Mouse (Mus musculus) C2C12 (cell line): Measurements from ENCODE around the gene Rims4. TPM values are rescaled to one million over a fixed set of nuclear protein-coding genes. Genes with fewer than 3 reads are reported as not detected.

Source experiments
- H3K27me3 ChIP-seq: one replicate; pipeline ENCODE4 v1.6.1; 2011; ENCODE audit not compliant: control insufficient read depth, insufficient read depth, insufficient read length
- H3K36me3 ChIP-seq: one replicate; pipeline ENCODE4 v1.6.1; 2011; ENCODE audit not compliant: control insufficient read depth, insufficient read depth
- H3K4me3 ChIP-seq: one replicate; pipeline ENCODE4 v1.5.1; 2011; ENCODE audit warnings: mild to moderate bottlenecking, control low read depth; ENCODE audit not compliant: poor library complexity, insufficient read depth, severe bottlenecking
- H3K79me2 ChIP-seq: one replicate; pipeline ENCODE4 v1.6.1; 2011; ENCODE audit not compliant: control insufficient read depth, insufficient read depth
- H3K79me3 ChIP-seq: one replicate; pipeline ENCODE4 v1.6.1; 2011; ENCODE audit warnings: low read depth, control low read depth
- H3ac ChIP-seq: one replicate; pipeline ENCODE3; 2011; ENCODE audit warnings: low read depth; ENCODE audit not compliant: control insufficient read depth, insufficient read length
- CEBPB ChIP-seq: IDR thresholded peaks from one replicate; pipeline ENCODE4 v1.6.1; 2011; ENCODE audit warnings: low read depth, mild to moderate bottlenecking, control low read depth, moderate library complexity
- CTCF ChIP-seq: IDR thresholded peaks from one replicate; pipeline ENCODE4 v1.5.1; 2011; ENCODE audit not compliant: control insufficient read depth, insufficient read depth, insufficient read length
- FOSL1 ChIP-seq: IDR thresholded peaks from one replicate; pipeline ENCODE4 v1.8.0; 2011; ENCODE audit warnings: mild to moderate bottlenecking, low read length; ENCODE audit not compliant: poor library complexity, insufficient read depth, severe bottlenecking
- MAX ChIP-seq: IDR thresholded peaks from one replicate; pipeline ENCODE4 v1.6.1; 2011; ENCODE audit warnings: mild to moderate bottlenecking, control low read depth
- MYOD1 ChIP-seq: IDR thresholded peaks from one replicate; pipeline ENCODE4 v1.6.1; 2011; ENCODE audit warnings: low read depth; ENCODE audit not compliant: control insufficient read depth, insufficient read length
- MYOG ChIP-seq: IDR thresholded peaks from one replicate; pipeline ENCODE4 v1.6.1; 2011; ENCODE audit not compliant: control insufficient read depth, insufficient read length; ENCODE audit errors: extremely low read depth
- USF1 ChIP-seq: IDR thresholded peaks from one replicate; pipeline ENCODE4 v1.6.1; 2011; ENCODE audit warnings: low read depth, mild to moderate bottlenecking, control low read depth, moderate library complexity
- polyA plus RNA-seq: library from polyadenylated mRNA; unstranded; fragments of >200 nt; fragmentation: generic; extraction: Trizol; gene quantifications from one replicate; pipeline ENCODE4 v1.2.1, GENCODE M21; 2012; ENCODE audit warnings: missing spikeins

Rims4 gene
- polyA plus RNA-seq, 1 experiment, result not detected

DNA sequence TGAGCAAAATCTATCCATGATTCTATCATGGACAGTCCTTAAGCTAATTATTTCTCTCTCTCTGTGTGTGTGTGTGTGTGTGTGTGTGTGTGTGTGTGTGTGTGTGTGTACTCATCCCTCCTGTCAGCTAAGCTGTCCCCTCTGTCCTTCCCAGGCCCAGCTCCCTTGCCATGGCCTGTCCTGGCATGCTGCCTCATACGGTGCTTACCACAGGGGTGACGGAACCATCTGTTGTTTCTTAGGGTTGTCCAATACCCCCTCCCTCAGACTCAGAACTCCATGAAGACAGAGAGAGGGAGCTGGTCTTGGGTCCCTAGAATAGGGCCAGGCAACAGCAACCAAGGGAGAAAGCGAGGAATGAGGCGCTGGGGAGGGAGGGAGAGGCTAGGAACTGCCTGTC is 14.2 kb downstream of the Rims4 start:
- H3K27me3 ChIP-seq, result peaks cover 73% of the 10 kb centered on the region
- no peak overlapping the region for H3K4me3 ChIP-seq
- H3K79me2 ChIP-seq, result no peaks in the 10 kb centered on the region
- TF ChIP-seq MYOD1 (no peak), USF1 (no peak), FOSL1 (no peak), MYOG (no peak), CEBPB (no peak), CTCF (no peak)
- H3ac ChIP-seq, result no peak overlapping the region
- no peaks in the 10 kb centered on the region for H3K36me3 ChIP-seq
- H3K79me3 ChIP-seq, result no peaks in the 10 kb centered on the region

DNA sequence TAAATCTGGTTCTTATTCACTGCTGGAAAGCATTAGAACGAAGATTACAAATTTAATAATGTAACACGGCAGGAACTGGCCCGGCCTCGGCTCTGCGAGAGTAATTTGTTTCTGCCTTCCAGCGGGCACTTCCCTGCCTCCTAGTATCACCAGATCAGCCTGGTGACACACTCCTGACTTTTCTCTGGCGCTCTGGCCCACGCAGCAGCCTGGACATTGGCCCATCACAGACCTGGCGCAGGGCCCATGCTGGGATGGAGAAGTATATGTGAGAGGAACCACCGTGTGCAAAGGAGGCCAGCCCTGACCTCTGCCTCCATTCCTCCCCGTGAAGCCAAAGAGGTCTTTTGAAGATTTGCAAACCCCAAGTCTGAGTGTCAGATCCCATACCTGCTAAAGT is 15.0 kb downstream of the Rims4 start:
- TF ChIP-seq MAX (no peak), MYOG (no peak), MYOD1 (no peak), CTCF (no peak), USF1 (no peak), CEBPB (no peak), FOSL1 (no peak)
- no peak overlapping the region for H3K4me3 ChIP-seq
- H3K36me3 ChIP-seq, result no peaks in the 10 kb centered on the region

GRCm38 (mm10) chr2:163902448-163902847 is 16.0 kb downstream of the Rims4 start:
- Histone ChIP-seq H3K36me3 (no peaks in the 10 kb centered on the region), H3K79me3 (no peaks in the 10 kb centered on the region), H3K27me3 (peaks cover 78% of the 10 kb centered on the region), H3K79me2 (no peaks in the 10 kb centered on the region), H3K4me3 (no peak overlapping the region), H3ac (no peak overlapping the region)
- TF ChIP-seq MYOD1, result no peak
- no peak for TF ChIP-seq FOSL1
- TF ChIP-seq MYOG, result no peak
- TF ChIP-seq MAX, result no peak
- TF ChIP-seq USF1, result no peak
- TF ChIP-seq CTCF, result no peak
- no peak for TF ChIP-seq CEBPB

More for the DNA sequence above, 15.0 kb downstream of the Rims4 start:
- Histone ChIP-seq H3K79me2 (no peaks in the 10 kb centered on the region), H3ac (no peak overlapping the region), H3K79me3 (no peaks in the 10 kb centered on the region), H3K27me3 (peaks cover 75% of the 10 kb centered on the region)

- Histone ChIP-seq H3ac (no peak overlapping the region), H3K79me2 (no peaks in the 10 kb centered on the region), H3K4me3 (no peak overlapping the region), H3K36me3 (no peaks in the 10 kb centered on the region), H3K79me3 (no peaks in the 10 kb centered on the region), H3K27me3 (peaks cover 78% of the 10 kb centered on the region)
- TF ChIP-seq CTCF, result no peak
- no peak for TF ChIP-seq MYOD1
- TF ChIP-seq FOSL1, result no peak
- TF ChIP-seq MAX, result no peak
- TF ChIP-seq MYOG, result no peak
- TF ChIP-seq CEBPB, result no peak
- TF ChIP-seq USF1, result no peak
Observed at GRCm38 (mm10) chr2:163901043-163901442, 17.4 kb downstream of the Rims4 start.

DNA sequence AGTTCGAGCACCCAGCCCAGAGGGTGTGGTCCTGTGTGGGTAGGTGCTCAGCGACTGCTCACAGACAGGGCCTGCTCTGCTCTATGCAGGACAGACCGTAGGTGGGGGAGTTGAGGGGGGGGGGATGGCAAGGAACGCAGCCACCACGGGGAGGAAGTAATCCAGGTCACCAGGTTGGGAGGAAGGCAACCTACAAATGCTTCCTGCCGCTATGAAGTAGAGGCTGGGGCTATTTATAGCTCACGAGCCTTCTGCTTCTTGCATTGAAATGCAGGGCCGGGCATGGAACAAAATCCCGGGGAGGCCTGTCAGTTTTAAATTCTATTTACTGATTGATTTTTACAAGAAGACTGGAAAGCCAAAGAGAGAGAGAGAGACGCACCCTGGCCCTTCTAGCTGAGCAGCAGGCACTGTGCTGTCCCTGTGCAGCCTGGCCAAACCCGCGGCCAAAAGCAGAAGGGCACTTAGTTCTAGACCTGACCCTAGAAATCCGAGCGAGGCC is 18.5 kb downstream of the Rims4 start:
- Histone ChIP-seq H3K36me3 (no peaks in the 10 kb centered on the region), H3ac (no peak overlapping the region), H3K4me3 (no peak overlapping the region), H3K27me3 (peaks cover 82% of the 10 kb centered on the region), H3K79me3 (no peaks in the 10 kb centered on the region), H3K79me2 (no peaks in the 10 kb centered on the region)
- TF ChIP-seq CEBPB (no peak), MYOG (no peak), MAX (no peak), USF1 (no peak), CTCF (no peak), FOSL1 (no peak), MYOD1 (no peak)
